Mouse (Mus musculus): ENCODE data around the gene Chml. TPM values are rescaled to one million over a fixed set of nuclear protein-coding genes. Genes with fewer than 3 reads are reported as not detected.

Chml gene
- total RNA-seq, 1 experiment: 10.4 TPM

DNA sequence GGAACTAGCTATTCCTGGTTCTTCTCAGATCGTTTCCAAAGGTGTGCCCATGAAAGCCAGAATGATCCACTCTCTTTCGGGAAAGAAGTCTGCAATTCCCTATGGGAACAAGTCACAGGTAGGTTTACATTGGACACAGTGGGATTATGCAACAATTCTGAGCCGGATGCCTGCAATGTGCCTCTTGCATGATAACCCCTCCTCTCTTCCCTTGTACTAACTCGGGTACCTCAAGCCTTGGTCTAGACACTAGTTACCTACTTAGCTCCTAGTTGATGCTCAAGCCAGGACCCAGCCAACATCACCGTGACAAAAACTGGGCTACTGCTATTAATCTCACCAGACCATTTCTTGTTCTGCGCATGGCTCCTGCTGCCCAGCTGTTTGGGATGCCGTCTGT lies 53.6 kb downstream of the Chml start:
- Histone ChIP-seq H3K9ac (ENCODE audit: insufficient read depth, low read depth, low read length, poor library complexity, severe bottlenecking) (no peak overlapping the region), H3K4me1 (ENCODE audit: control insufficient read depth in 2 of 2, insufficient read depth in 2 of 2, low read length in 2 of 2, poor library complexity in 1 of 2) (no peaks in the 10 kb centered on the region), H3K9me3 (ENCODE audit: control insufficient read depth, insufficient read depth, low read depth, low read length) (no peaks in the 10 kb centered on the region), H3K27ac (ENCODE audit: insufficient read depth, low read depth, low read length, poor library complexity, severe bottlenecking) (no peak overlapping the region), H3K36me3 (ENCODE audit: control insufficient read depth, insufficient read depth, low read length, poor library complexity, severe bottlenecking) (no peaks in the 10 kb centered on the region), H3K4me3 (ENCODE audit: insufficient read depth in 1 of 2, low read depth in 1 of 2, low read length in 2 of 2, poor library complexity in 1 of 2, severe bottlenecking in 1 of 2) (no peak overlapping the region)
- no peak for TF ChIP-seq ZC3H11A (IDR thresholded peaks at IDR 0.05; ENCODE audit: borderline replicate concordance, low read depth, low read length)
- TF ChIP-seq ZNF384 (IDR thresholded peaks at IDR 0.05; ENCODE audit: low read depth, low read length): no peak
- no peak for TF ChIP-seq CHD2 (IDR thresholded peaks at IDR 0.05; ENCODE audit: low read depth, low read length)
- TF ChIP-seq HCFC1 (IDR thresholded peaks at IDR 0.05; ENCODE audit: borderline replicate concordance, insufficient read depth, low read length): no peak
- TF ChIP-seq MAFK (IDR thresholded peaks at IDR 0.05; ENCODE audit: insufficient read depth, low read depth, low read length): no peak
- in situ Hi-C loops (cut with MboI; ENCODE audit: low sequenced_read_pairs in 2 of 2, unreplicated experiment in 2 of 2): no loop called here
- no peak for DNase-seq (ENCODE audit: low read depth, low spot score)

- in situ Hi-C loops (cut with MboI; ENCODE audit: low sequenced_read_pairs in 2 of 2, unreplicated experiment in 2 of 2): no loop called here
- no peak for DNase-seq (ENCODE audit: low read depth, low spot score)
Measured at GRCm38 (mm10) chr1:175637677-175638076, 55.0 kb downstream of the Chml start.

GRCm38 (mm10) chr1:175632470-175632869 lies 60.2 kb downstream of the Chml start:
- no peak overlapping the region for H3K27ac ChIP-seq (ENCODE audit: insufficient read depth, low read depth, low read length, poor library complexity, severe bottlenecking)
- no peak for DNase-seq (ENCODE audit: low read depth, low spot score)
- in situ Hi-C loops (cut with MboI; ENCODE audit: low sequenced_read_pairs in 2 of 2, unreplicated experiment in 2 of 2): no loop called here

More at GRCm38 (mm10) chr1:175637677-175638076, 55.0 kb downstream of the Chml start:
- TF ChIP-seq CHD2 (IDR thresholded peaks at IDR 0.05; ENCODE audit: low read depth, low read length) (no peak), MAFK (IDR thresholded peaks at IDR 0.05; ENCODE audit: insufficient read depth, low read depth, low read length) (no peak), ZNF384 (IDR thresholded peaks at IDR 0.05; ENCODE audit: low read depth, low read length) (no peak), ZC3H11A (IDR thresholded peaks at IDR 0.05; ENCODE audit: borderline replicate concordance, low read depth, low read length) (no peak), HCFC1 (IDR thresholded peaks at IDR 0.05; ENCODE audit: borderline replicate concordance, insufficient read depth, low read length) (no peak)
- H3K9ac ChIP-seq (ENCODE audit: insufficient read depth, low read depth, low read length, poor library complexity, severe bottlenecking): no peak overlapping the region
- H3K4me3 ChIP-seq (ENCODE audit: insufficient read depth in 1 of 2, low read depth in 1 of 2, low read length in 2 of 2, poor library complexity in 1 of 2, severe bottlenecking in 1 of 2): no peak overlapping the region
- H3K4me1 ChIP-seq (ENCODE audit: control insufficient read depth in 2 of 2, insufficient read depth in 2 of 2, low read length in 2 of 2, poor library complexity in 1 of 2): no peaks in the 10 kb centered on the region
- no peak overlapping the region for H3K27ac ChIP-seq (ENCODE audit: insufficient read depth, low read depth, low read length, poor library complexity, severe bottlenecking)
- H3K36me3 ChIP-seq (ENCODE audit: control insufficient read depth, insufficient read depth, low read length, poor library complexity, severe bottlenecking): no peaks in the 10 kb centered on the region
- H3K9me3 ChIP-seq (ENCODE audit: control insufficient read depth, insufficient read depth, low read depth, low read length): no peaks in the 10 kb centered on the region

More at GRCm38 (mm10) chr1:175632470-175632869, 60.2 kb downstream of the Chml start:
- no peaks in the 10 kb centered on the region for H3K36me3 ChIP-seq (ENCODE audit: control insufficient read depth, insufficient read depth, low read length, poor library complexity, severe bottlenecking)
- peaks cover 0 to 2% of the 10 kb centered on the region in 2 experiments; a peak in 1 of 4 replicates for H3K4me1 ChIP-seq (ENCODE audit: control insufficient read depth in 2 of 2, insufficient read depth in 2 of 2, low read length in 2 of 2, poor library complexity in 1 of 2)
- no peak overlapping the region for H3K9ac ChIP-seq (ENCODE audit: insufficient read depth, low read depth, low read length, poor library complexity, severe bottlenecking)
- H3K9me3 ChIP-seq (ENCODE audit: control insufficient read depth, insufficient read depth, low read depth, low read length): no peaks in the 10 kb centered on the region
- no peak for TF ChIP-seq MAFK (IDR thresholded peaks at IDR 0.05; ENCODE audit: insufficient read depth, low read depth, low read length)
- no peak for TF ChIP-seq ZC3H11A (IDR thresholded peaks at IDR 0.05; ENCODE audit: borderline replicate concordance, low read depth, low read length)
- TF ChIP-seq CHD2 (IDR thresholded peaks at IDR 0.05; ENCODE audit: low read depth, low read length): no peak
- TF ChIP-seq HCFC1 (IDR thresholded peaks at IDR 0.05; ENCODE audit: borderline replicate concordance, insufficient read depth, low read length): no peak
- TF ChIP-seq ZNF384 (IDR thresholded peaks at IDR 0.05; ENCODE audit: low read depth, low read length): no peak
- no peak overlapping the region for H3K4me3 ChIP-seq (ENCODE audit: insufficient read depth in 1 of 2, low read depth in 1 of 2, low read length in 2 of 2, poor library complexity in 1 of 2, severe bottlenecking in 1 of 2)

Other genes starting within 250 kb of the Chml start
- gene Rgs7, start 200.4 kb downstream of the Chml start, total RNA-seq (2012; rRNA removed): 0.18 TPM in 1 of 2 replicates, not detected in the other
- gene Kmo, start 72.5 kb downstream of the Chml start, total RNA-seq (2012; rRNA removed): not detected in 2 replicates
- gene Fh1, start 67.3 kb downstream of the Chml start, total RNA-seq (2012; rRNA removed): 110 TPM in 2 replicates
- gene Opn3, start 125 bp downstream of the Chml start, total RNA-seq (2012; rRNA removed): 1.5 and 2.5 TPM in 2 replicates
- 0.94 and 1.3 TPM in 2 replicates for gene Wdr64, start 5.7 kb upstream of the Chml start, total RNA-seq (2012; rRNA removed)
- gene Exo1, start 187.7 kb upstream of the Chml start, total RNA-seq (2012; rRNA removed): 64.6 and 77.1 TPM in 2 replicates
- gene Gm38100, start 227.4 kb upstream of the Chml start, total RNA-seq (2012; rRNA removed): not detected in 2 replicates